Comparison of ENCODE assay signal across 20 mouse cellular contexts in the genomic region with DNA sequence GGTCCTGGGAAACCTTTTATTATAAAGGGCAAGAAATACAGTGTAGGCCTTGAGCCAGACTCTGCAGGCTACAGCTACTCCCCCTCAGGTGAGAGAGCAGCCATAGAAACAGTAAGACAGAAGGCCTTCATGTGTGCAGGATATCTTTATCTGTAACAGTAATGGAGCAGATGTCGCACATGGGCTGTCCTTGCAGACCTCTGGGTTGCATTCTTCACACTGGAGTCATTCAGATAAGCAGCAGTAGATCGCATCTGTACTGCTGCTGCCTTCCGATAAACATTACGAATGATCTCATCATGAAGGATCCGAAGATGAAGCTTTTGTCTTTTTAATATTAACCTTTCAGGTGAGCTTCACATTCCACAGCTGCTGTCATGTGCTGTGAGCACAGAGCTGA. TPM values are rescaled to one million over a fixed set of nuclear protein-coding genes. Genes with fewer than 3 reads are reported as not detected.
DNase-seq lines count a peak whose midpoint lies in the region; ATAC-seq lines count a peak whose summit lies in the region.
"Had no signal": no experiment of that assay in that cellular context is flagged by ENCODE, and none has a peak within 500 bp of the region (broad histone marks: within the 10 kb centered on the region; RNA-seq: fewer than 3 reads in every experiment).

No protein-coding gene starts in this region.

- 0 out of 2 replicates have a peak overlapping the region, but pooled peaks have one; percentile 22 for H3K9ac ChIP-seq in liver, embryonic 13.5 days
- H3K9ac ChIP-seq: forebrain, embryonic 12.5 days; hindbrain, embryonic 13.5 days; midbrain, embryonic 13.5 days had no signal

- peak; percentile 95 for ATAC-seq in liver, embryonic 13.5 days (ENCODE audit: low read depth)
- peak; percentile 96 for ATAC-seq in megakaryocyte-erythroid progenitor cell, adult 5-6 weeks (replicated peaks; ENCODE audit: low FRiP score, low TSS enrichment, poor library complexity, severe bottlenecking)
- ATAC-seq: lung, postnatal 0 days; midbrain, embryonic 13.5 days had no signal

- no peaks in the 10 kb centered on the region for H3K27me3 ChIP-seq in liver, embryonic 13.5 days
- H3K27me3 ChIP-seq: forebrain, embryonic 12.5 days; hindbrain, embryonic 13.5 days; midbrain, embryonic 13.5 days had no signal

- peaks cover 22% of the 10 kb centered on the region for H3K4me1 ChIP-seq in liver, embryonic 13.5 days (replicated peaks)
- H3K4me1 ChIP-seq: forebrain, embryonic 12.5 days; hindbrain, embryonic 13.5 days; limb, embryonic 10.5 days; midbrain, embryonic 13.5 days had no signal

- H3K4me3 ChIP-seq in liver, embryonic 13.5 days (replicated peaks): no peak overlapping the region
- H3K4me3 ChIP-seq: forebrain, embryonic 12.5 days; gastrocnemius, adult 2 months; hindbrain, embryonic 13.5 days; layer of hippocampus, adult 2 months; limb, embryonic 10.5 days; midbrain, embryonic 13.5 days had no signal

- DNase-seq in adrenal gland, adult (ENCODE audit: inconsistent age in 2 of 2, low spot score in 1 of 2): peak; percentile 37 to 72
- no peak for DNase-seq in adrenal gland, postnatal 10 days
- DNase-seq in c-Kit-positive CD71-positive TER-119-positive erythroid progenitor cells, embryonic 14.5 days (ENCODE audit: low spot score): peak; percentile 72
- peak; percentile 47 for DNase-seq in liver, embryonic 13.5 days
- DNase-seq in cerebellum, adult 11-12 months: no peak
- no peak for DNase-seq in cerebellum, postnatal 14 days
- DNase-seq: cerebellum, adult 11 months; cerebellum, postnatal 10 days; gastrocnemius, adult 2 months; heart, postnatal 36 days; kidney, adult 2 months; kidney, postnatal 14 days; right cerebral cortex, postnatal 14 days had no signal

- peak overlapping the region; percentile 38 for H3K4me2 ChIP-seq in liver, embryonic 13.5 days
- H3K4me2 ChIP-seq: forebrain, embryonic 12.5 days; hindbrain, embryonic 13.5 days; midbrain, embryonic 13.5 days had no signal

- H3K9me3 ChIP-seq in liver, embryonic 13.5 days (replicated peaks): no peaks in the 10 kb centered on the region
- H3K9me3 ChIP-seq: hindbrain, embryonic 13.5 days; limb, embryonic 10.5 days had no signal

- H3K27ac ChIP-seq in liver, embryonic 13.5 days: peak overlapping the region; percentile 57
- H3K27ac ChIP-seq: forebrain, embryonic 12.5 days; gastrocnemius, adult 2 months; hindbrain, embryonic 13.5 days; layer of hippocampus, adult 2 months; limb, embryonic 10.5 days; midbrain, embryonic 13.5 days had no signal

- H3K36me3 ChIP-seq in liver, embryonic 13.5 days: peaks cover 12% of the 10 kb centered on the region

- WGBS in liver, embryonic 13.5 days (ENCODE audit: insufficient replicate concordance): 16% methylated on average over 5 of the region's 5 CpGs

RNA-seq across cellular contexts. Expression of gene Ahi1, which starts 17.1 kb away (rescaled TPM):
- total RNA-seq in adrenal gland, postnatal 10 days (2021): 10 to 100 TPM; 22.7 to 24.4 TPM
- 4.3 and 4.4 TPM in 2 replicates for polyA plus RNA-seq in liver, embryonic 13.5 days (2015; fragmentation: Nextera tagmentation; extraction: Ambion mirVana)
- total RNA-seq in megakaryocyte-erythroid progenitor cell, adult 5-6 weeks (2014; fragmentation: Nextera tagmentation): 5.1 and 7.5 TPM in 2 replicates
- total RNA-seq in megakaryocyte-erythroid progenitor cell, adult 5-6 weeks (2017): 6.3 and 7.0 TPM in 2 replicates

Comparison
In these comparisons a context has a peak if more than half of its experiments do, and no peak if none do; other contexts are left out.
1. DNase-seq: peak in adrenal gland, adult (2 of 2), c-Kit-positive CD71-positive TER-119-positive erythroid progenitor cells, embryonic 14.5 days (single experiment) and liver, embryonic 13.5 days (single experiment); none in adrenal gland, postnatal 10 days (single experiment), cerebellum, adult 11-12 months (single experiment) and cerebellum, postnatal 14 days (0 of 2).